Mouse (Mus musculus) lung, postnatal 0 days (tissue): ENCODE data around the gene Olfr1416.

ENCODE experiments used
- CTCF ChIP-seq: IDR thresholded peaks from 2 replicates; pipeline ENCODE4 v1.5.1; 2016; ENCODE audit warnings: antibody characterized with exemption, mild to moderate bottlenecking
- EP300 ChIP-seq: IDR thresholded peaks from 2 replicates; pipeline ENCODE4 v1.6.1; 2016; ENCODE audit warnings: antibody characterized with exemption, mild to moderate bottlenecking, control low read depth

DNA sequence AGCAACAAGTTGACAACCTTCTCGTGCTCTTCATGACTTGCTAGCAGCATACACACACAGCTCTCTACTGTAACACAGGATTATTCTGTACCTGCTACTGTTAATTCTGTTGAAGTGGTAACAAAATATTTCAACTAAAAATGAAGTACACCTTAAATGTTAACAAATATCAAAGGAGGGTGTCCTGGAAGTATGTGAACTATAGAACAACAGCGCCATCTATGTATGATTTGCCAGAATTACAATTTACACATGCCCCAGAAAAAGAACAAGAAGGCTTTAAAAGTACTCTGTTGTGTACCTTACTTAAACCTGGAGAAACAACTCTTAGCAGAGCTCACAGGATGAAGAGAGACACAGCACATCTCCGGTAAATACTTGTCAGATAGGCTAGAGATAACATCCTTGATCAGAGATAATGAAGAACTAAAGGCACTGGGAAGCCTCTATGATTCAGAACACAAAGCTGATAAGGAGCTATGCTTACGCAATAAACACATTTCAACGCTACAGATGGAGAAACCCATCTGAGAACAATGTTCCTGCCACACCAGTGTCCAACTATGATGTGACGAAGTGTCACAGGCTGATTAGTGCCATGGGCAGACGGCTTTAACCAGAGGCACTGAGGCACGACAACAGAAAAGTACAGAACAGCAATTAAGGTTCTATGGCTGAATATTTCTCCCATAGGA is 31.0 kb downstream of the Olfr1416 start:
- TF ChIP-seq EP300: no peak
- TF ChIP-seq CTCF: peak; percentile 73
